Mouse (Mus musculus): ENCODE data around the gene Adh6a. TPM values are rescaled to one million over a fixed set of nuclear protein-coding genes. Genes with fewer than 3 reads are reported as not detected.

Adh6a gene
- polyA plus RNA-seq, 1 experiment from 2014 or later: 0.20 TPM

GRCm38 (mm10) chr3:138335566-138335965 is 22.5 kb downstream of the Adh6a start:
- Histone ChIP-seq H3K9ac (replicated peaks; ENCODE audit: low read depth) (no peak overlapping the region), H3K4me2 (replicated peaks; ENCODE audit: low read depth, low read length) (no peak overlapping the region), H3K36me3 (ENCODE audit: insufficient read depth, low read length) (no peaks in the 10 kb centered on the region), H3K4me3 (ENCODE audit: low read depth, low read length) (no peak overlapping the region), H3K4me1 (ENCODE audit: insufficient read depth, low read depth, low read length) (no peaks in the 10 kb centered on the region), H3K27me3 (replicated peaks; ENCODE audit: insufficient read depth, low read length) (no peaks in the 10 kb centered on the region), H3K27ac (ENCODE audit: low read length) (no peak overlapping the region), H3K9me3 (ENCODE audit: low read length) (no peaks in the 10 kb centered on the region)
- TF ChIP-seq EP300 (IDR thresholded peaks at IDR 0.05): no peak
- TF ChIP-seq CTCF (IDR thresholded peaks at IDR 0.05): no peak
- WGBS: 82% methylated on average over 1 of the region's 1 CpGs
- ATAC-seq (no peak), DNase-seq (ENCODE audit: low spot score) (no peak)

- Histone ChIP-seq H3K4me2 (replicated peaks; ENCODE audit: low read depth, low read length) (no peak overlapping the region), H3K9me3 (ENCODE audit: low read length) (no peaks in the 10 kb centered on the region), H3K9ac (replicated peaks; ENCODE audit: low read depth) (no peak overlapping the region), H3K27me3 (replicated peaks; ENCODE audit: insufficient read depth, low read length) (no peaks in the 10 kb centered on the region), H3K4me3 (ENCODE audit: low read depth, low read length) (no peak overlapping the region), H3K36me3 (ENCODE audit: insufficient read depth, low read length) (no peaks in the 10 kb centered on the region), H3K27ac (ENCODE audit: low read length) (no peak overlapping the region), H3K4me1 (ENCODE audit: insufficient read depth, low read depth, low read length) (no peaks in the 10 kb centered on the region)
- no peak for TF ChIP-seq CTCF (IDR thresholded peaks at IDR 0.05)
- no peak for TF ChIP-seq EP300 (IDR thresholded peaks at IDR 0.05)
- DNase-seq (ENCODE audit: low spot score) (no peak), ATAC-seq (no peak)
- 49% methylated on average over 3 of the region's 3 CpGs for WGBS
Measured at GRCm38 (mm10) chr3:138336104-138336754, 23.1 kb downstream of the Adh6a start.

- 68% methylated on average over 14 of the region's 14 CpGs for WGBS
Measured at GRCm38 (mm10) chr3:138341471-138341870, 28.4 kb downstream of the Adh6a start, which contains the start of gene Adh6b. TSS of gene Adh6b (plus strand) at chr3:138341775.

GRCm38 (mm10) chr3:138347041-138347440 is 34.0 kb downstream of the Adh6a start:
- no peaks in the 10 kb centered on the region for H3K27me3 ChIP-seq (replicated peaks; ENCODE audit: insufficient read depth, low read length)
- ATAC-seq (no peak), DNase-seq (ENCODE audit: low spot score) (no peak)
- H3K4me1 ChIP-seq (ENCODE audit: insufficient read depth, low read depth, low read length): no peaks in the 10 kb centered on the region
- H3K27ac ChIP-seq (ENCODE audit: low read length): no peak overlapping the region
- no peak overlapping the region for H3K4me3 ChIP-seq (ENCODE audit: low read depth, low read length)
- H3K4me2 ChIP-seq (replicated peaks; ENCODE audit: low read depth, low read length): no peak overlapping the region
- TF ChIP-seq CTCF (IDR thresholded peaks at IDR 0.05) (no peak), EP300 (IDR thresholded peaks at IDR 0.05) (no peak)
- 19% methylated on average over 3 of the region's 3 CpGs for WGBS
- H3K36me3 ChIP-seq (ENCODE audit: insufficient read depth, low read length): no peaks in the 10 kb centered on the region
- no peak overlapping the region for H3K9ac ChIP-seq (replicated peaks; ENCODE audit: low read depth)
- no peaks in the 10 kb centered on the region for H3K9me3 ChIP-seq (ENCODE audit: low read length)

More at GRCm38 (mm10) chr3:138341471-138341870, 28.4 kb downstream of the Adh6a start, which contains the start of gene Adh6b:
- H3K4me2 ChIP-seq (replicated peaks; ENCODE audit: low read depth, low read length): no peak within 1 kb of the TSS
- no peak within 1 kb of the TSS for H3K27ac ChIP-seq (ENCODE audit: low read length)
- no peaks in the 10 kb centered on the region for H3K36me3 ChIP-seq (ENCODE audit: insufficient read depth, low read length)
- ATAC-seq (no peak), DNase-seq (ENCODE audit: low spot score) (no peak)
- no peak within 1 kb of the TSS for H3K9ac ChIP-seq (replicated peaks; ENCODE audit: low read depth)
- no peak within 1 kb of the TSS for H3K4me3 ChIP-seq (ENCODE audit: low read depth, low read length)
- TF ChIP-seq EP300 (IDR thresholded peaks at IDR 0.05): no peak
- H3K27me3 ChIP-seq (replicated peaks; ENCODE audit: insufficient read depth, low read length): no peaks in the 10 kb centered on the region
- H3K9me3 ChIP-seq (ENCODE audit: low read length): no peaks in the 10 kb centered on the region
- no peaks in the 10 kb centered on the region for H3K4me1 ChIP-seq (ENCODE audit: insufficient read depth, low read depth, low read length)

- no peak overlapping the region for H3K9ac ChIP-seq (replicated peaks; ENCODE audit: low read depth)
- no peaks in the 10 kb centered on the region for H3K27me3 ChIP-seq (replicated peaks; ENCODE audit: insufficient read depth, low read length)
- H3K4me1 ChIP-seq (ENCODE audit: insufficient read depth, low read depth, low read length): no peaks in the 10 kb centered on the region
- H3K4me3 ChIP-seq (ENCODE audit: low read depth, low read length): no peak overlapping the region
- H3K9me3 ChIP-seq (ENCODE audit: low read length): no peaks in the 10 kb centered on the region
- no peak for DNase-seq (ENCODE audit: low spot score)
- 91% methylated on average over 11 of the region's 11 CpGs for WGBS
- no peak for ATAC-seq
- H3K36me3 ChIP-seq (ENCODE audit: insufficient read depth, low read length): no peaks in the 10 kb centered on the region
- TF ChIP-seq EP300 (IDR thresholded peaks at IDR 0.05): no peak
- TF ChIP-seq CTCF (IDR thresholded peaks at IDR 0.05): no peak
- H3K27ac ChIP-seq (ENCODE audit: low read length): no peak overlapping the region
- H3K4me2 ChIP-seq (replicated peaks; ENCODE audit: low read depth, low read length): no peak overlapping the region
Measured at GRCm38 (mm10) chr3:138352012-138352809, 39.1 kb downstream of the Adh6a start.

- ATAC-seq (no peak), DNase-seq (ENCODE audit: low spot score) (peak; percentile 13)
- Histone ChIP-seq H3K4me3 (ENCODE audit: low read depth, low read length) (no peak overlapping the region), H3K36me3 (ENCODE audit: insufficient read depth, low read length) (no peaks in the 10 kb centered on the region), H3K4me1 (ENCODE audit: insufficient read depth, low read depth, low read length) (no peaks in the 10 kb centered on the region), H3K9me3 (ENCODE audit: low read length) (no peaks in the 10 kb centered on the region), H3K27me3 (replicated peaks; ENCODE audit: insufficient read depth, low read length) (no peaks in the 10 kb centered on the region), H3K27ac (ENCODE audit: low read length) (no peak overlapping the region), H3K4me2 (replicated peaks; ENCODE audit: low read depth, low read length) (no peak overlapping the region), H3K9ac (replicated peaks; ENCODE audit: low read depth) (no peak overlapping the region)
- TF ChIP-seq EP300 (IDR thresholded peaks at IDR 0.05) (no peak), CTCF (IDR thresholded peaks at IDR 0.05) (no peak)
- 71% methylated on average over 7 of the region's 7 CpGs for WGBS
Measured at GRCm38 (mm10) chr3:138358856-138359255, 45.8 kb downstream of the Adh6a start.
